Mouse (Mus musculus): ENCODE measurements around the gene Jakmip3. TPM values are rescaled to one million over a fixed set of nuclear protein-coding genes. Genes with fewer than 3 reads are reported as not detected.

Gene Jakmip3
- total RNA-seq, 2 experiments from 2014 or later: 0.14 to 0.53 TPM

Other genes with a start within 250 kb of the Jakmip3 start
- 10 to 100 TPM; 39.6 to 42.1 TPM for gene Ppp2r2d, start 94.7 kb upstream of the Jakmip3 start, total RNA-seq (2021)
- 10 to 100 TPM; 19.9 to 24.7 TPM for gene Mapk1ip1, start 94.5 kb upstream of the Jakmip3 start, total RNA-seq (2021)
- 100 to 1,000 TPM; 306 to 356 TPM for gene Bnip3, start 31.2 kb upstream of the Jakmip3 start, total RNA-seq (2021)
- gene Dpysl4, start 145.3 kb downstream of the Jakmip3 start, total RNA-seq (2021): 1 to 10 TPM; 5.0 to 6.4 TPM

Measured in heart, postnatal 36 days (tissue).